Mouse (Mus musculus) gastrocnemius, postnatal 14 days (tissue): ENCODE data around the gene Hs2st1. TPM values are rescaled to one million over a fixed set of nuclear protein-coding genes. Genes with fewer than 3 reads are reported as not detected.
A peak's percentile ranks its signal among the peaks of the same experiment; 100 is the strongest.

ENCODE experiments used
- DNase-seq: peaks from one replicate; pipeline ENCODE4 v3.0.0; 2021; ENCODE audit warnings: mixed read lengths
- intact Hi-C: fragments of 180-260 bp; cut with DNase I; formaldehyde crosslinking; loops from one replicate; pipeline ENCODE4 v1.15.1; 2025; ENCODE audit warnings: low total_unique reads
- total RNA-seq, 2 experiments: library from RNA; stranded (reverse); gene quantifications; 2 replicates each; pipeline ENCODE4 v1.2.3; 2021

Hs2st1 gene
- total RNA-seq, 2 experiments from 2014 or later: 13.7 to 17.6 TPM

GRCm38 (mm10) chr3:144519581-144520272 is 50.3 kb downstream of the Hs2st1 start:
- intact Hi-C loops: no loop called here
- no peak for DNase-seq

GRCm38 (mm10) chr3:144518917-144519316 is 51.1 kb downstream of the Hs2st1 start:
- DNase-seq: no peak
- intact Hi-C loops: no loop called here

- no peak for DNase-seq
- intact Hi-C loops: no loop called here
These were observed 54.7 kb downstream of the Hs2st1 start for GRCm38 (mm10) chr3:144515286-144515685.

- intact Hi-C loops: no loop called here
These were observed 55.9 kb downstream of the Hs2st1 start for GRCm38 (mm10) chr3:144514122-144514505.

GRCm38 (mm10) chr3:144513169-144514121 is 56.5 kb downstream of the Hs2st1 start:
- no peak for DNase-seq
- intact Hi-C loops: no loop called here

More at GRCm38 (mm10) chr3:144514122-144514505, 55.9 kb downstream of the Hs2st1 start:
- no peak for DNase-seq

- no peak for DNase-seq
- intact Hi-C loops: no loop called here
These were observed 59.3 kb downstream of the Hs2st1 start for GRCm38 (mm10) chr3:144510724-144511123.

- DNase-seq: no peak
These were observed 61.6 kb downstream of the Hs2st1 start for GRCm38 (mm10) chr3:144508342-144508741.

GRCm38 (mm10) chr3:144507885-144508284 is 62.1 kb downstream of the Hs2st1 start:
- no peak for DNase-seq
- intact Hi-C loops: no loop called here

More at GRCm38 (mm10) chr3:144508342-144508741, 61.6 kb downstream of the Hs2st1 start:
- intact Hi-C loops: no loop called here

- intact Hi-C loops: no loop called here
These were observed 63.8 kb downstream of the Hs2st1 start for GRCm38 (mm10) chr3:144506213-144506612.

GRCm38 (mm10) chr3:144501930-144502329 is 68.1 kb downstream of the Hs2st1 start:
- no peak for DNase-seq
- intact Hi-C loops: no loop called here

More at GRCm38 (mm10) chr3:144506213-144506612, 63.8 kb downstream of the Hs2st1 start:
- DNase-seq: peak; percentile 32

- intact Hi-C loops: no loop called here
- no peak for DNase-seq
These were observed 73.2 kb downstream of the Hs2st1 start for GRCm38 (mm10) chr3:144496762-144497161.

- intact Hi-C loops: no loop called here
- DNase-seq: no peak
These were observed 75.1 kb downstream of the Hs2st1 start for GRCm38 (mm10) chr3:144494838-144495237.

GRCm38 (mm10) chr3:144488787-144489186 is 81.2 kb downstream of the Hs2st1 start:
- intact Hi-C loops: no loop called here

GRCm38 (mm10) chr3:144480595-144480994 is 89.4 kb downstream of the Hs2st1 start:
- intact Hi-C loops: no loop called here
- no peak for DNase-seq

More at GRCm38 (mm10) chr3:144488787-144489186, 81.2 kb downstream of the Hs2st1 start:
- DNase-seq: no peak

- intact Hi-C loops: no loop called here
- DNase-seq: no peak
These were observed 91.6 kb downstream of the Hs2st1 start for GRCm38 (mm10) chr3:144478427-144478794.

GRCm38 (mm10) chr3:144477707-144478426 is 92.1 kb downstream of the Hs2st1 start:
- intact Hi-C loops: no loop called here
- DNase-seq: no peak

- intact Hi-C loops: no loop called here
- no peak for DNase-seq
These were observed 94.1 kb downstream of the Hs2st1 start for GRCm38 (mm10) chr3:144475891-144476290.

GRCm38 (mm10) chr3:144474726-144475125 is 95.3 kb downstream of the Hs2st1 start:
- DNase-seq: no peak
- intact Hi-C loops: no loop called here

GRCm38 (mm10) chr3:144471954-144472353 is 98.0 kb downstream of the Hs2st1 start:
- DNase-seq: no peak
- intact Hi-C loops: no loop called here

GRCm38 (mm10) chr3:144470901-144471300 is 99.1 kb downstream of the Hs2st1 start:
- intact Hi-C loops: no loop called here

More at GRCm38 (mm10) chr3:144470901-144471300, 99.1 kb downstream of the Hs2st1 start:
- DNase-seq: no peak
